Mouse (Mus musculus): ENCODE data around the gene Ddx23. TPM values are rescaled to one million over a fixed set of nuclear protein-coding genes. Genes with fewer than 3 reads are reported as not detected.

Gene Ddx23
- polyA plus RNA-seq, 1 experiment from 2014 or later, result 26.4 TPM

DNA sequence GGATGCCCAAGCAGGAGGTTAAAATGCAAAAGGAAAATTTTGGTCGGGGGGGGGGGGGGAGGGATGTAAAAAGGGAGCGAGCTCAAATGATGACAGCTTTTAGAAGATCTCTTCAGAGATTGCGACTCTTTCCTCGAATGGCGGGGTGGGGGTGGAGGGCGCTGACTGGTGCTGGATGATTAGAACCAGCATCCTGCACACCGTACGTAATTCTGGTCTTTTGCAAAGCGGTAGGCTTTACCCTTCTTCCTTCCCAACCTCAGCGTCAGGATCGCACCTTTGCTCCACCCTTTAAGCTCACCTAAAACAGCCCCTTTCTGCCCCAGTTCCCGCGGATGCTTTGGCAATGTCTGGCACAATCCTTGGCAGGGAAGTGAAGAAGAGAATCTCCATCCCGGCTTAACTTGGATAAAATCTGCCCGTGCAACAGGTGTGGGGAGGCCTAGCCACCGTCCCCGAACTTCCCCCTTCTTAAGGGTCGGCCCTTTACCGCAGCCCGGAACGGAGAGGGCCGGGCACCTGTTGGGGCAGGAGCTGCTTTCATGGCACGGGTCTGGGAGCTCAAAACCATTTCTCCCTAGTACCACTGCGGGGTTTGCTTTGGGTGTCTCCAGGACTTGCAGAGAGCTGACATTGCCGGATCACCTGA is 28.7 kb downstream of the Ddx23 start:
- DNase-seq (ENCODE audit: low spot score), result peak; percentile 16

DNA sequence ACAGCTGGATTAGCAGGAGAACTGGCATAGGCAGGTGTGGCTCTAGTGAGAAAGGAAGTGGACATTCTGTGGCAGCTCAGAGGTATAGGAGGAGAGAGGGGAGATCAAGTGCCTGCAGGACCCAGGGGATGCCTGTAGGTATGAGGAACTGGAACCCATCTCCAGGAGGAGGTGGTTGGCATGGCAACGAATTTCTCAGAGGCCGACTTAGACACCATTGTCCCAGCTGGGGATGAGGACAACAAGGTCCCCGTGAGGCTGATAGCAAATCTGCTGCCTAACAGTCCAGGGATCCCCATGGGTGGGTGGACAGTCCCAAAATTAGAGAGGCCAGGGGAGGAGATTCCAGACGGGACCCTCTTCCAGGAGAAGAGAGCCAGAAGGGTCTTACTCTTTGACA is 29.8 kb downstream of the Ddx23 start:
- DNase-seq (ENCODE audit: low spot score), result no peak

DNA sequence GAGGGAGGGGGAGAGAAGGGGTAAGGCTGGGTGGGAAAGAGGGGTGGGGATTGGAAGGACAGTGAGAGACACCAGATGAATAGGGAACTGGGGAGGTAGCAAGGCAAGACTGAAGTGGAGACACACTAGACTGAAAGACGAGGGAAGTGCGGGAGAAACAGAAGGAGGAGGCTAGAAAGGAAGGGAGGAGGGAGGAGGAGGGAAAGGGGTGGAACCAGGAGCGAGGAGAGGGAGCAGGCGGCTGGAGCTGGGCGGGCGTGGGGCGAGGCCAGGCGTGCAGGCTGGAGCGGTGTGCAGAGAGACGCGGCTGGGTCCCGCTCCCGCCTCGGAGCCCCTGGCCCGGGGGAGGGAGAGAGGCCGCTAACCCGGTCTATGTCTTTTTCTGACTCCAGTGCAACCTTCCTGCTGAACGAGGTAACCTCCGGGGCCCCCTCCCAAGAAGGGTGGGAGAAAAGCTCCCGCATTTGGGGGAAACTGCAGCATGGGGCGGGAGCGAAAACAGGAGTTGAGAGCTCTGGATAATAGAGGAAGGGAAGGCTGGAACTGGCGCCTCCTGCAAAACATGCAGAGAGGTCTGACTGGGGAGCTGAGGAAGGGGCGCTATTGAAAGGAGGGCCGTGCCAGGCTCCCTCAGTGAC is 30.5 kb downstream of the Ddx23 start:
- DNase-seq (ENCODE audit: low spot score), result no peak

DNA sequence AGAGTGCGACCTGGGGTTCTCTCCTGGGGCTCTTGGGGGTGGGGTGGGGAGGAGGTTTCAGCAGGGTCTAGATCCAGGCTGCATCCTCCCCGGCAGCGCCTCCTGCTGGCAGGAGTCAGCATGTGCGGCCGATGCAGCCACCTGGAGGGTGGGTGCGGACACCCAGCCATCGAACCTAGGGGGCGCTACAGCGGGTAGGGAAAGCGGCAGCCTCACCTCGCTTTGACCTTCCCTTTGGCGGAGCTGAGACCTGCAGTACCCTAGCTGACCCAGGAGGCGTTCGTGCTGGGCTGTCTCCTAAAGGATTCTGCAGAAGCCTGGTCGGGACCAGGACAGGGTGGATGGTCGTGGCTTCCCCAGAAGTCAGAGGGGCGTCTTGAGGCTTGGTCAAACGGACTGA is 31.2 kb downstream of the Ddx23 start:
- peak; percentile 90 for DNase-seq (ENCODE audit: low spot score)

DNA sequence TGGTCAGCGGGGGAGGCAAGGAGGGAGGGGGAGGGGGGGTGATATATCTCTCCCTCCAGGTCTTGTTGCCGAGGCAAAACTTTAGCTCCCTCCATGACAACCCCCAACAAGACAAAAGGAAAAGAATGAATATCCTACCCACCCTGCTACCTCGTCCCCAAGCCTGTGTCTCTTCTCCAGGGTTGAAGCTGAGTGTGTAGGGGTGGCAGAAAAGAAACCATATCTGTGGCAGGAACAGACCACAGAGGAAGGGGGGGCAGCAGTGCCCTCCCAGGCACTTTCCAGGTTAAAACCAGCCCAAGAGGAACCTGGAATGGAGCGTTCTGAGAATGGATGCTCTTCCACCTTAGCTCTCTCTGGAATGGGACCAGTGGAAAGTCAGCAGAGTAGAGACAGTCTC is 32.2 kb downstream of the Ddx23 start, which contains the start of gene Cacnb3:
Gene Cacnb3, plus strand, starts transcription at position 301 of the 400 bp plus-strand sequence.
- no peak for DNase-seq (ENCODE audit: low spot score)

DNA sequence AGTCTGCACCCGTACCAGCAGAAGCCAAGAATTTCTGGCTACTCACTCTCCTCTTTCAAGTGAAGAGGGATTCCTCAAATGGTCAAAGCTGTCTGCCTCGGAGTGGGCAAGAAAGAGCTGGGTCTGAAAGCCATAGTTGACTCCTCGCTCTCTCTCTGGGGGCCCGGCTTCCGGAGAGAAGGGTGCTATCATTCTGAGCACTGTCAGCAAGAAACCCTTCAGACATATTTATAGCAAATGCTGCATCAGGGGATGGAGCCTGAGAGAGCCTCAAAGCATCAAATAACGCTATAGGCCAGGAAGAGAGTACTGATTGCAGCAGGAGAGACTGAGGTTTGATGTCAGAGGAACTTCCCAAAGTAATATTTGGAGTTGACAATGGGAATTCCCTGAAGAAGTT is 33.2 kb downstream of the Ddx23 start:
- DNase-seq (ENCODE audit: low spot score), result no peak

DNA sequence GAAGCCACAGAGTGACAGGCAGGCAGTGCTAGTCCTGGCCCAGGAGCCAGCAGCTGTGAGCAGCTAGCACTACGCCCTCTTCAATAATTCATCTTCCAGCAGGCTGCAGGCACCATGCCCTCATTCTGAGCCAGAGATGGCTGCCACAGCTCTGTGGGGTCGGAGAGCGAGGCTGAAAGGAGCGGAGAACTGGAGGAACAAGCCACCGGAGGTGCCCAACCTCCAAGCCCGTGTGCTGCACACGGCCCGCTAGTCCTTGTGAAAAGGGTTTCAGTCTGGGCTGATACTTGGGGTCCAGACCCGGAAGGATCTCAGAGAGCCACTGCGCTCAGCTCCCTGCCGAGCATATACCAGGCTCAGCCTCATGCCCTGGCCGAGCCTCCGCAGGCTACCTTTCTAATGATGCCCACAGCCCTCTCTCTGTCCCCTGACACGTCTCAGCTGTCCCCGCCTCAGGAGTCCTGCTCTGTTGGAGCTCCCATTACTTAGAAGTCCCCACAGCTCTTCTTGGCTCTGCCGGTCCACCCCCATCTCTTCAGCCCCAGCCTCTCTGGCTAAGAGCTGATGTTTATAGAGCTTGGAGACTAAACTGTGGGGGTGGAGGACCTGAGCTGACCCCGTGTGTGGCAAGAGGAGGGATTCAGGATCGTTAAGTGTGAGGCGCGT is 34.0 kb downstream of the Ddx23 start:
- DNase-seq (ENCODE audit: low spot score), result peak; percentile 56

DNA sequence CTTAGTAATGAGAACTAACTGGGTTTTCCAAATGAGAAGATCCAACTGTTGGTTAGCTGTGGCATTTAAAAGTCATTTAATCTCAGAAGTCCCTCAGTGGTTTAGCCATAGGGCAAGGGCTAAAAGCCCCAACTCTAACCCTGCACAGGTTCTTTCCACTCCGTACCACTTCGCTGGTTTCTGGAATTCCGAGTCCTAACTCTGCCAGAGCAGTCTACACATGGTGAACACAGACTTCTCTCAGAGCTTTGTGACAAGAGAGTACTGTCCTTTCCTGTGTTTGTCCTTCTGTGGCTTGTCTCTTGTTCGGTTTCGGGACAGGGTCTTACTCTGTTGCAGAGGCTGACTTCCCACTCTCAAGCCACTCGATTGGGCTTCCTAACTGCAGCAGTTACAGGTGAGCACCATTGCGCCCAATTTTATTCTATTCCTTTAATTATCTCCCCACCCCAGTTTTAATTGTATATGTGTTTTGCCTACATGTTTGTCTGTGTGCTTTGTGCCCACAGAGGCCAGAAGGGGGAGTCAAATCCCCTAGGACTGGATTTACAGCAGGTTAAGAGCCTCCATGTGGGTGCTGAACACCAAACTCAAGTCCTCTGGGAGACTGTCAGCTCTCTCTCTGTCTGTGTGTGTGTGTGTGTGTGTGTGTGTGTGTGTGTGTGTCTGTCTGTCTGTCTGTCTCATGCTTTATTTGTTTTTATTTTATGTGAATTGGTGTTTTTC is 36.0 kb downstream of the Ddx23 start:
- no peak for DNase-seq (ENCODE audit: low spot score)

DNA sequence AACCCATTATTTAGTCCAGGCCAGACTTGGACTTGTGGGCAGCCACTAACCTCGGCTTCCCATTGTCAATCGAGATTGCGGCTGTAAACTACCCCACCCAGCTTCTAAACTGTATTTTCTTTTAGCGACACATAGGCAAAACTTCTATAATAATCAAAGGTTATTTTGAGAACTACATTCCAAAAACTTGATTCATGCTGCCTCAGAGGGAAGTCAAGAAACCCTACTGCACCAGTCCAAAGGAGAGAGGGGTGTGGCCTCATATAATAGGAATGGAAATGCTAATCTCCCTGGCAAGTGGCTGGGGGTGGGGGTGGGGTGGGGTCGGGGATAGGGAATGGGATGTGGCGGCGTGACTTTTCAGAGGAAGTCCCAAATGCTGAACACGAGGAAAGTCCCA is 36.6 kb downstream of the Ddx23 start:
- DNase-seq (ENCODE audit: low spot score), result no peak

DNA sequence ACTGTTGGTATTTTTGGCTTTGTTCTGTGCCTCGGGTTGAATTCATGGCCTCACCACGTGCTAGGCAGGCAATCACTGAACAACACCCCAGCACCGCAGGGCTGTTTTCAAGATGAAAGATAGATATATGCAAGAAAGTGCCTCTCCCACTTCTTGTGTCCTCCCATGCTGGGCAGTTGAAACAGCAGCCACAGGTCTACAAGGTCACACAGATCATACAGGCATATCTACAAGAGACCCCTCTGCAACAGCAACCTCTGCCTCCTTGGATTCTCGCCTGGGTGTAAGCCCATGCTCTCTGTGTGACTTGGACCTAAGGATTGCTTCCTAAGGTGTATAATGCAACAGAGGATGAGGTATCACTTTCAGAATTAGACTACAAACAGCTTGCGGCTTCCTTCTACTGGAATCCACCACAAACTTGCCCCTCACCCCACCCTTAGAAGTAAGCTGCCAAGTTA is 39.3 kb downstream of the Ddx23 start:
- peak; percentile 55 for DNase-seq (ENCODE audit: low spot score)

DNA sequence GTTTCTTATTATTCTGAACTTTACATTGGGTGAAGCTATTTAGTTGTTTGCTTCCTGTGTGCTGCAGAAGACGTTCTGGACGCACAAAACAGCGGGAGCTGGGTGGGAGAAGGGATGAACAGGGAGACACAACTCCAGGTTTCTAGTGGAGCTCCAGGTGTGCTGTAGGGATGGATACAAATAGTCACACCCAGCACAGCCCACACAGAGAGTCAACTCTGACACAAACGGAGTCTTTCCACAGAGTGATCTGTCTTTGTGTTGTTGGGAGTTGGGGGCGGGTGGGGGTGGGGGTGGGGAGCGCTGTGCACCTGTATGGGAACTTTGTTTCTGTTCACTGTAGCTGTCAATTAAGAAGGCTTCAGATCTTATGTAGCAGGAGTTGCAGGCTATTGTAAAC is 40.0 kb downstream of the Ddx23 start:
- DNase-seq (ENCODE audit: low spot score), result peak; percentile 52

DNA sequence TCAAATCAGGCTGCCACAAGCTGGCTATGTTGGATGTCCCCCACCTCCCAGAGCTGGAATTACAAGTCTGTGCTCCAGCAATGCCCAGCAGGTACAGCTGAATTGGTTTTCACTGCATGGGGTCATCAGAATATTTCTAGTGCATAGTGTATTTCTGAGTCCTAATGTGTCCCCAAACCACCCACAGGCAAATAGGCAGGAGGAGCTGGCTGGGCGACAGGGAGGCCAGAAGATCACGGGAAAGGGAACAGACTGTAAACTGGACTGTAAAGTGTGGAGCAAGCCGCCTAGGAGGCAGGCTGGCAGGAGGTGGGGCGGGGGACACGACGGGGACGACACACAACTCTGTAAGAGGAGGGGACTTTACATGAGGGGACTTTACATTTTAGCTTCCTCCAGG is 40.5 kb downstream of the Ddx23 start:
- DNase-seq (ENCODE audit: low spot score), result peak; percentile 47

DNA sequence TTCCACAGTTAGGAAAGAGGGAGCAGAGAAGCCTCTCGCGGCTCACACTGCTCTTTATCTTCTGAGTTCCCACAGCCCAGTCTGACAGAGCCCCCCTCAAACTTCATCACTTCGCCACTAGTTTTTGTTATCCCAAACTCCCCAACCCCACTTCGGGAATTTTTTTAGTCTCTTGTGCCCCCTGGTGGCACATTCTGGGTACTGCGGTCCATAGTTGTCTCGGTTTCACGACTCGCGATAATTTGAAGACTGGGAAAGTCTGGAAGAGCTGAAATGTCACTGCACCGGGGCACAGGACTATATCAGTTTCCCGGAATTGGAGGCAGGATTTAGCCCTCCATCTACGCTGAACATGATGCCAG is 45.5 kb downstream of the Ddx23 start:
- DNase-seq (ENCODE audit: low spot score), result peak; percentile 68

DNA sequence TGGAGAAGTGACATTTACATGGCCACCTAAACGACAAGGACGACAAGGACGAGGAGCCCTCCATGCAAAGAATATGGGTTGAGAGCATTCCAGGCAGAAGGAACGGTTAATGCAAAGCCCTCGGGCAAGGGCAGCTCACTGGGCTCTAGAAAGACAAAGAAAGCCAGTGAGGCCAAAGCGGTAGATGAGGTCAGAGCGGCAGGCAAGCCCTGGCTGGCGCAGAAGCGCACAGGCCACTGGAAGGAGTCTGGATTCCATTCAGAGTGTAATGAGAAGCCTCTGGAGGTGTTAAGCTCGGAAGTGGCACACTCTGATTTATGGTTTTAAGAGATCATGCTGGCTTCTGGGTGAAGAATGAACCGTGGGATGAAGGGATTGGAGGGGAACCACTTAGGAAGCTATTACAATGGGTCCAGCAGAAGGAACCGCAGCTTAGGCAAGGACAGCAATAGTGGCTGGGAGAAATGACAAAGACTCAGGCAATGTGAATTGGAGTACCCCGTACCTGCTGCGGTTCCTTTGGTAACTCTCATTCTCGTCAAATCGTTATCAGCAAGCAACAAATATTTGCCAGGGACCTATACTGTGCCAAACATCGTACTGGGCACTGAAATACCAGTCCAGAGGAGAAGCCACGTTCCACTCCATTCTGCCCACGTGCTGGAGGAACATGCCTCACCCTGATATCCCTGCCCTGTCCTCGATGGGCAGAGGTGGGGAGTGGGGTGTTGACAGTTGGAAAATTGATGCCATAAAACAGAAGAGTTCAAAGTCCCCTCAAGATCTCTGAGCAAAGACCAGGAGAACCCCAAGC is 46.1 kb downstream of the Ddx23 start:
- no peak for DNase-seq (ENCODE audit: low spot score)

DNA sequence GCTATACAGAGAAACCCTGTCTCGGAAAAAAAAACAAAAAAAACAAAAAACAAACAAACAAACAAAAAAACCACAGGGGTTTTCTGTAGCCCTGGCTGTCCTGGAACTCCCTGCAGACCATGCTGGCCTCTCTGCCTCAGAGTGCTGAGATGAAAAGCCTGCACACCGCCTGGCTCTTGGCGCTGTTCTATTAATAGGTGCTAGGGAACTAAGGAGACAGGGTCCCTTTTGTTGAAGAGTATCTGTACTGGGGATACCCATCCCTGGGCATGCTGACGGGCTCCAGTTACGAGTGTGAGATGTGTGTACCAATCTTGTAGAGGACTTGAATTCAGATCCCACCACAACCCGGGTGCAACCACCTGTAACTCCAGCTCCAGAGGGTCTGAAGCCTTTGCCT is 46.9 kb downstream of the Ddx23 start:
- no peak for DNase-seq (ENCODE audit: low spot score)

DNA sequence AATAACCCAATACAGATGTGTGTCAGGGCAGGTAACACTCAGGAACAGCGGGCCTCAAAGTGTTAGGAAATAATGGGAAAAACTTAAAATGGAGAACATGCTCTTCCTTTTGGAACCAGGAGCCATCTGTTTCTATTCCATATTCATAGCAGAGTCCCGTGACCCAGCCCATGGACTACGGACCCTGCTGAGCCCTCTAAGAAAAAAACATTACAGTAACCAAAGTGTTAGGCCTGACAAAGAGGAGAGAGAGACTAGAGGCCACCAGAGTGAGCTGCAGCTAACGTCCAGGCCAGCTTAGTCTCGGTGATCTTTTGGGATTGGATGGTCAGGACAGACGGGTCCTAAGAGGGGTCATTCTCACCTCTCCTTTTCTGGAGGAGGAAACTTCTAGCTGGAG is 47.7 kb downstream of the Ddx23 start:
- DNase-seq (ENCODE audit: low spot score), result no peak

DNA sequence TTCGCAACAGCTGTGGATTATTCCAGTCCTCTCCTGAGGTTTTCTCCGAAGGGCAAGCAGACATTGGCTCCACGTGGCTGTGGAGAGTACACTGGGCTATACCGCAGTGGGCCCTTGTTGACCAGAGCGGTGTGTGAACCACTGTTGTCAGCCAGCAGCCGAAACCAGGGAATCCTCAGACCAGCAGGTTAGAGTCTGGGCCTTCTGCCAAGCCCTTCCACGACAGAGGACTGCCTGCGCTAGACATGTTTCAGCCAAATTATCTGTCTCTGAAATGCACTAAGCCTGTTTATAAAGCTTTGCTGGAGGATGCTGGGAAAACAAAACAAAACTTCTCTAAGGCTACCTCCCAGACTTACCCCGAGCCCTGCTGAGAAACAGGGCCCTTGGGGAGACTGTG is 48.1 kb downstream of the Ddx23 start:
- DNase-seq (ENCODE audit: low spot score), result no peak

DNA sequence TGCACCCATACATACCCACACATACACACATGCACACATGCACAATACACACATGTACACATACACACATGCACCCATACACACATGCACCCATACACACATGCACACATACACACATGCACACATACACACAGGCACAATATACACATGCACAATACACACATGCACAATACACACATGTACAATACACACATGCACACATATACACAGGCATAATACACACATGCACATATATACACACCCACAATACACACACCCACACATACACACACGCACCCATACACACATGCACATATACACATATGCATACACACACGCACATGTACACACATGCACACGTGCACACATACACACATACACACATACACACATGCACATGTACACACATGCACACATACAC is 50.5 kb downstream of the Ddx23 start:
- no peak for DNase-seq (ENCODE audit: low spot score)

DNA sequence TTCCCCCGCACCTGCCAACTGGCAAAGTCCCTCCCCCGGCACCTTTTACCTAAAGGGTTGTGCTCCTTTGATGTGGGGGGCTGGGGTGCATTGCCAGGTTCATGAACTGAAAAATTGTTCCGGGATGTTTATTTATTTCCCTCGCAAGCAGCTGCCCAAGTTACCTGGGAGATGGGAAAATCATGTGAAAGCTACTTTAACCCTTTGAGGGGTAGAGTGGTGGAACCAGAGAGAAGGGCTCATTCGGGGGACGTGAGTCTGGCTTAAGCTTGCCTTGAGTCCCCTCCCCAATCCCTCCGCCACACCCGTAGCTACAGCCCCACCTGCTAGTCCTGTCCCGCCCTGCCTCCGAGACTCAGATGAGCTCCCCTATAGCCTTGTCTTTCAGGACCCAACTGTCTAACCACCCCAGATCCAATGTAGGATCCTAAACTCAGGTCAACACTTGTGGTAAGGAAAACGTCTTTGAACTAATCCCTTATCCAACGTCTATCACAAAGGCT is 52.5 kb downstream of the Ddx23 start:
- DNase-seq (ENCODE audit: low spot score), result no peak

DNA sequence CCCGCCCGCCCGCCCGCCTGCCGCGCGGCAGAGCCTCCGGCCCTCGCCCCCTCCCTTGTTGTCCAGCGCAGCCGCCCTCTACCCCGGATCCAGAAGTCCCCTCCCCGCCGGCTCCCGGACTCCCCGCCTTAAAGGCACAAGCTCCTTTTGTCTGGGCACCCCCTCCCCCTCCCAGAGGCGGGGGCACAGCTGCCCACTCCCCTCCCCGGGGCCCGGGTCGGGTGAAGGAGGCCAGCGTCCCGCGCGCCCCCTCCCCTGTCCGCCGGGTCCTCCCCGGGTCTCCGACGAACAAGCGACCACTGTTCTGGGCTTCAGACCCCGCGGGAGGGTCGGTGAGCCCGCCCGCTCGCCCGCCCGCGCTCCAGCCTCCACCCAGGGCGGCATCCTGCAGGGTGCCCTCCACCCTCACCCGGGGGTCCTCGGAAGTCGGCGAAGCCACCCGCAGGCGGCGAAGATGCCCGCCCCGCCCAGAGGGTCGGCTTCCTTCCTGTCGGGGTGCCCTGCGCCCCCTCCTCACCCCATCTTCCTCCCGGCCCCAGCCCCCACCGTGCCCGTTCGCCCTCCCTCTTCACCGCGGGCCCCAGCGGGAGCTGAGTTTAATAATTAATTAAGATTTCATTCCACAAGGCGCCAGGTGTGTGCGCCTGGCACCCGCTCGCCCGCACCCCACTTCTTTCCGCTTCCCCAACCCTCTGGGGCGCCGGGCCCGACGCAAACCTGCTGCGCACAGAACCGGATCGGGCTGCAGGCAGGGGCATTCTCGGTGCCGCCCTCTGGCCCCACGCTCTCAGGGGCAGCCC is 53.2 kb downstream of the Ddx23 start, which contains the start of gene Adcy6:
Gene Adcy6, minus strand, starts transcription at position 746 of the 800 bp plus-strand sequence.
- DNase-seq (ENCODE audit: low spot score), result peak; percentile 79
